Mouse (Mus musculus) spleen, adult 2 months (tissue): ENCODE measurements at regions not wholly inside any gene's neighbourhood (a gene's known extent, or its start where the extent isn't known, plus 50 kb on each side); places are given as distances from the start of the nearest gene placed in this dataset.

Experiments used
- DNase-seq, 2 experiments: peaks; one replicate each; pipeline versions ENCODE4 v3.0.0 to v3.0.0-alpha.2; 2012 to 2021; ENCODE audit warnings: low spot score in 2 of 2, low read depth in 1 of 2
- H3K27ac ChIP-seq: fragments of 200-500 bp; 2 replicates; pipeline ENCODE4 v1.5.1; 2012; ENCODE audit warnings: low read length, inconsistent platforms; ENCODE audit not compliant: insufficient read depth
- H3K27me3 ChIP-seq: fragments of 200-500 bp; 2 replicates; pipeline ENCODE4 v1.6.1; 2012; ENCODE audit warnings: mild to moderate bottlenecking, moderate library complexity, low read length, inconsistent platforms; ENCODE audit not compliant: control insufficient read depth, insufficient read depth
- H3K36me3 ChIP-seq: fragments of 200-500 bp; 2 replicates; pipeline ENCODE4 v1.6.1; 2012; ENCODE audit warnings: mild to moderate bottlenecking, low read length, inconsistent platforms; ENCODE audit not compliant: control insufficient read depth, insufficient read depth
- H3K4me1 ChIP-seq: fragments of 200-500 bp; 2 replicates; pipeline ENCODE4 v1.6.1; 2011; ENCODE audit warnings: inconsistent platforms; ENCODE audit not compliant: control insufficient read depth, insufficient read depth, insufficient read length
- H3K4me3 ChIP-seq: fragments of 200-500 bp; 2 replicates; pipeline ENCODE4 v1.5.1; 2011; ENCODE audit warnings: mild to moderate bottlenecking, inconsistent platforms; ENCODE audit not compliant: insufficient read depth, insufficient read length; ENCODE audit errors: extremely low read depth
- CTCF ChIP-seq: fragments of 200-500 bp; IDR thresholded peaks from 2 replicates; pipeline ENCODE4 v1.5.1; 2011; ENCODE audit warnings: mild to moderate bottlenecking, inconsistent platforms; ENCODE audit not compliant: insufficient read depth, insufficient read length, insufficient replicate concordance; ENCODE audit errors: extremely low read depth
- POLR2A ChIP-seq: fragments of 200-500 bp; IDR thresholded peaks from 2 replicates; pipeline ENCODE4 v1.6.1; 2011; ENCODE audit warnings: low read depth, low read length, inconsistent platforms
- WGBS: fragments of 180-500 bp; shearing (Covaris S2); methylation state at CpG from one replicate; pipeline ENCODE4 v1.1.7; 2018; 5-methylcytosine and 5-hydroxymethylcytosine counted together

DNA sequence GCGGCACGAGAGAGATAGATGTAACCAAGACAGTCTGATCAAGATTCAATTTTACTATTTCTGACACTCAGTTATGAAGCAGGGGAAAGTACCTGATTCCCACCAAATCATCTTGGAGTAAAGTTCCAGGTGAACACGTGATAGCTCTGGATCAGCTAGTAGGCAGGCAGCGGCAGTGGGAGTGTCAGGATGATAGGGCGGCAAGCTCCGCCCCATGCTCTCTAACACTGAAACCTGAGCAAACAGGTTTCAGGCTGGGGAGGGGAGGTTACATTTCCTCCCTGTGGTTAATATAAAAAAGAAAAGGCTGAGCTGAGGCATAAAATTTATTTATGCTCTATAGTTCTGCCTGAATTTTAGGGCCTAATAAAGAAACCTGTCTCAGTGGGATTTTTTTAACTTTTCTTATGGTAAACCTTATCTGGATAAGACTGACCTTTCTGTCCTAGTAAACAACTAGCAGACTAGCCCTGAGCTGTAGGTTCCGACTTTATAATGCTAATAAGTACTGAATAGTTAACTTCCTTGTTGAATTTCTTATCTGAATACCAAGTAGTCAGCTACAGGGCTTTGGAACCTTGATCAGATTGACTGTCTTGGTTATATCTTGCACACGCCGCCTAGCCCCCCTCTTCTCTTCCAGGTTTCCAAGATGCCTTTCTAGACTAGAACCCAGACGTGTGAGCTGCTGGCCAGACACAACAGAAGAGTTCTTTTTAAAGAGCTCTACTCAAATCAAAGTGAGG lies 254.9 kb upstream of the Dab2 start:
- Histone ChIP-seq H3K27ac (no peak overlapping the region), H3K36me3 (no peaks in the 10 kb centered on the region), H3K4me3 (no peak overlapping the region), H3K4me1 (no peaks in the 10 kb centered on the region), H3K27me3 (no peaks in the 10 kb centered on the region)
- WGBS = 51% methylated on average over 10 of the region's 10 CpGs
- no peak for DNase-seq
- TF ChIP-seq POLR2A (no peak), CTCF (no peak)

DNA sequence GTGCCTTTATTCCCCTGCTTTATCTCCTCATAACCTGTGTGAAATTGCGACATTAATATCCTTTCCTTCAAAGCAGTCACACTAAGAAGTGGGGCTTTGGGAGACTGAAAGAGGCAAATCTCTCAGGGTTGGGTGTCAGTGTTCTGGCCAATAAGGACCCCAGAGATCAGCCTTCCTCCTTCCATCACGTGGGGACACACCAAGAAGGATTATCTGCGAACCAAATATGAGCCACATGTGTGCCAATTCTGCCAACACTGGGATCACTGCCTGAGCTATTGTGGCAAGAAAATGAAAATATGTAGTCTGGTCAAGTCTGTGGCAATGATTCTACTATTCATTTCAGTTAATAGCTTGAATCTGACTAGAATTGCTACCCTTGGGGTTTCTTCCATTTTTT lies 243.9 kb upstream of the Dab2 start:
- WGBS = 87% methylated on average over 3 of the region's 3 CpGs
- no peaks in the 10 kb centered on the region for H3K27me3 ChIP-seq
- H3K4me1 ChIP-seq = no peaks in the 10 kb centered on the region
- no peak overlapping the region for H3K4me3 ChIP-seq
- TF ChIP-seq POLR2A (no peak), CTCF (no peak)
- no peak for DNase-seq
- no peak overlapping the region for H3K27ac ChIP-seq
- no peaks in the 10 kb centered on the region for H3K36me3 ChIP-seq

DNA sequence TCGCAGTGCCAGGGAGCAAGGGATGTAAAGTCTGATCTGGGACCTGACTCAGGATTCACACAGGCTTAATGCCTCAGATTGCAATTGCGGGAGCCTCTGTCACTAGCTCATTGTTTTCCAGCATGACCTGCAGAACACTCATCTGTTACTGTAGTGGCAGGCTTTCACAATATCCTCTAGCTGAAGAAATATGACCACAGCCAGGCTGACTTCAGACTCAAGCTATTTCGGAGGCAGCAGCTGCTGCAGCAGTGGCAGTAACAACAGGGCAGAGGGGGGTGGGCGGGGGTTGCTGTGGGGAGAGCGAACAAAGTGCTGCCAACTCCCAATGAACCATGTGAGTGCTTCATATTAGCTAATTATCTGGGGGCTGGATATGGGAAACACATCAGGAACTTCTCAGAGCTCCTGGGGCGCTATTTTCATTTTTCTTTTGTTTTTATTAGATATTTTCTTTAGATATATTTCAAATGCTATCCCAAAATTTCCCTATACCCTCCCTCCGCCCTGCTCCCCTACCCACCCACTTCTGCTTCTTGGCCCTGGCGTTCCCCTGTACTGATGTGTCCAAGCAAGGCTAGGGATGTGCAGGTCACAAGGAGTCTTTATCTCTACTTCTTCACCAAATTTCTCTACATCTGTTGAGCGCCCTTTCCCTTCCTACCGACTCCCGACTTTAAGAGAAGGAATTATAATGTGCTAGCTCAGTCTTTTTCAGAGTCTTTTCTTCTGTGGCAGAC lies 242.5 kb upstream of the Dab2 start:
- WGBS = 66% methylated on average over 11 of the region's 11 CpGs
- DNase-seq = no peak
- Histone ChIP-seq H3K4me1 (no peaks in the 10 kb centered on the region), H3K4me3 (no peak overlapping the region), H3K27me3 (no peaks in the 10 kb centered on the region), H3K36me3 (no peaks in the 10 kb centered on the region), H3K27ac (no peak overlapping the region)
- TF ChIP-seq POLR2A (no peak), CTCF (no peak)

DNA sequence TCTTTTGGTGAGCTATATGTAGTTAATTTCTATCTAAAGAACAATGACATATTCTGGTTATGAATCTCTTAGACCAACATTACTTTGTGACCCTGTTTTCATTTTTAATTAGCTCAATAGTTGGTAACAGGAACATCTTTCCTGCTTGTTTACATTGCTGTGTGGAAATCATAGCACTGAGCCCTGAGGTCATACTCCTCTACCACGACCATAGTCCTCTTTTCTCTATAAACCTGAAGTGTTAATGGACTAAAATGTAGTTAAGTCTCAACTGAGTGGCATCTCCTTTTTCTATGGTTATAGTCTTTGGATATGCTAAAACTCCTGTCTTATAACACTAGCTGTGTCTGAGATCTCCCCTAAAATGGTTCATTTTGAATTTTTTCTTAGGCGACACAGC lies 240.2 kb upstream of the Dab2 start:
- no peaks in the 10 kb centered on the region for H3K4me1 ChIP-seq
- 78% methylated on average over 2 of the region's 2 CpGs for WGBS
- H3K27ac ChIP-seq = no peak overlapping the region
- no peaks in the 10 kb centered on the region for H3K27me3 ChIP-seq
- no peak overlapping the region for H3K4me3 ChIP-seq
- no peaks in the 10 kb centered on the region for H3K36me3 ChIP-seq
- DNase-seq = no peak
- TF ChIP-seq POLR2A (no peak), CTCF (no peak)

DNA sequence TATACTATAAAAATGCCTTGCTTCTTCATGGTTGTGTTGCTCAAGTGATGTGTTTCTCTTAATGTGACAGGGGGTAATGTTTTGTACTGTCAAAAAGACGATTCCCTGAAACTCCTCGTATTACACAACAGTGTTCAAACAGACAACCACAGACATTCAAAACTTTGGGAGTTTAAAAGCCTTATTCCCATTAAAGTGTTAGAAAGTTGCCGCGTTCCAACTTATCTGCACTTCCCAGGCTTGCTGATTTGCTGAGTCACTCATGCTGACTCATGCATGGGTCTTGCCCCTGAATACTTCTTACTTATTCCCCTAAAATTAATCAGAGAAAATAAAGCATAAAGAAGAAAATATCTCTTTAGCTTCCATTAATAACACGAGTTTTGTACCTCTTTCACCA lies 239.8 kb upstream of the Dab2 start:
- Histone ChIP-seq H3K4me1 (no peaks in the 10 kb centered on the region), H3K36me3 (no peaks in the 10 kb centered on the region), H3K27me3 (no peaks in the 10 kb centered on the region), H3K4me3 (no peak overlapping the region), H3K27ac (no peak overlapping the region)
- DNase-seq = no peak
- WGBS = 57% methylated on average over 5 of the region's 5 CpGs
- TF ChIP-seq POLR2A = no peak
- no peak for TF ChIP-seq CTCF

DNA sequence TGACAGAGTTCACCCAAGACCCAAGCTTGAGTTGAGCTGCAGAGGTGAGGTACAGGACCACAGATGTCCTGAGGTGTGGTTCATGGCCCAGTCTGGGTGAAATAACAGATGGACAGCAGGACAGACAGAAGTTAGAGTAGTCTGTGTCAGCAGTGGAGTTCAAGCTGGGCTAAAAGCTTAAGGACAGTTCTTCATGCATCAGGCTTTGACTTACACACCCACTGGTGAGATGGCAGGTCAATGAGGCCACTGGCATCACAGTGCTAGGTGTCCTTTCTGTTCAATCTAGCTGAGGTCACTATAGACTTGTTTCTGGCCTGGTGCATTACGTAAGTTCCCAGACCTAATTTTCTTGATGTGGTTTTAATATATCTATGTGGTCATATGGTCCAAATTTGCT lies 238.9 kb upstream of the Dab2 start:
- Histone ChIP-seq H3K27me3 (no peaks in the 10 kb centered on the region), H3K36me3 (no peaks in the 10 kb centered on the region), H3K4me1 (no peaks in the 10 kb centered on the region), H3K4me3 (no peak overlapping the region), H3K27ac (no peak overlapping the region)
- no peak for DNase-seq
- WGBS = 100% methylated on average over 1 of the region's 1 CpGs
- TF ChIP-seq CTCF = no peak
- TF ChIP-seq POLR2A = no peak

DNA sequence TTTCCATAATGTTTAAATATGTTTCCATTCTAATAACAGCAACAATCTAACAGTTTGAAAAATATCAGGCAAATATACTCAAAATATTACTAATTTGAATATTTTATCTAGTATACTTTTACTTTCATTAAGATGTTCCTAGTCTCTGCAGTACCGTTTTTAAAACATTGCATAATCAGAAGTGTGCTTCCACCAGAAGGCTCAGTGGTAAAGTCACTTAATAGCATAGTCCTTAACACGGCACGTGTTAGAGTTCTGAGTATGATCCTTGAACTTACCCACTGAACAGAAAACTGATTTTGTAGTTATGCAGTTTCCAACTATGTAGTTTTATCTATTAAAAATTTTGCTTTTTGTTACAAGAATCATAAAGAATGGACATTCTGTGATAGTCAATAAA lies 234.5 kb upstream of the Dab2 start:
- WGBS = 56% methylated on average over 3 of the region's 3 CpGs

More for the DNA sequence above, 234.5 kb upstream of the Dab2 start:
- no peaks in the 10 kb centered on the region for H3K36me3 ChIP-seq
- no peaks in the 10 kb centered on the region for H3K27me3 ChIP-seq
- DNase-seq = no peak
- no peak overlapping the region for H3K27ac ChIP-seq
- no peaks in the 10 kb centered on the region for H3K4me1 ChIP-seq
- no peak overlapping the region for H3K4me3 ChIP-seq
- TF ChIP-seq POLR2A (no peak), CTCF (no peak)
